Mouse (Mus musculus): ENCODE measurements around the gene Tmem266. TPM values are rescaled to one million over a fixed set of nuclear protein-coding genes. Genes with fewer than 3 reads are reported as not detected.
A peak's percentile ranks its signal among the peaks of the same experiment; 100 is the strongest.

Gene Tmem266
- polyA plus RNA-seq, 1 experiment from 2014 or later: 2.2 TPM

DNA sequence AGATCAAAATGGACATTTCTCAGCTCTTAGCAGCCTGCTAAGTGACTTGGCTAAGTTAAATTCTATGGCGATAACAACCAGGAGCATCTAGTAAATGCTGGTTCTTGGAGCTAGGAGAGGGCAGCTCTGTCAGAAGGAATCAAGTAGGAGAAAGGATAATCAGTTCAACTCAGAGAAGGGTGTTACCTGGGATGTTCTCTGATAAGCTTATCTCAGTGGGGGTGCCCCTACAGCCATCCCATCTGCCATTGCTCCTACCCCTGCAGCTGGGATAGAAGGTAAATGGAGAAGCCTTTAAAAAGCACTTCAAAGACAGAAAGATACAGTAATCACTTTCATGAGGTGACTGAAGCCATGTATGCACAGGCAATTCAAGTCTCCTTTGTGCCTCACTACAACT, 126.2 kb downstream of the Tmem266 start:
- Histone ChIP-seq H3K9ac (no peak overlapping the region), H3K4me2 (replicated peaks) (no peak overlapping the region), H3K36me3 (replicated peaks; ENCODE audit: control insufficient read depth, insufficient read depth) (no peaks in the 10 kb centered on the region), H3K9me3 (ENCODE audit: control insufficient read depth, low read length) (no peaks in the 10 kb centered on the region), H3K4me1 (replicated peaks; ENCODE audit: control insufficient read depth, insufficient read depth, low read length) (no peaks in the 10 kb centered on the region), H3K4me3 (replicated peaks; ENCODE audit: low read length) (no peak overlapping the region), H3K27me3 (ENCODE audit: control insufficient read depth, insufficient read depth, low read length) (no peaks in the 10 kb centered on the region), H3K27ac (no peak overlapping the region)
- no peak for DNase-seq (ENCODE audit: low spot score)
- WGBS: 94% methylated on average over 1 of the region's 1 CpGs
- no peak for ATAC-seq (ENCODE audit: low FRiP score)

DNA sequence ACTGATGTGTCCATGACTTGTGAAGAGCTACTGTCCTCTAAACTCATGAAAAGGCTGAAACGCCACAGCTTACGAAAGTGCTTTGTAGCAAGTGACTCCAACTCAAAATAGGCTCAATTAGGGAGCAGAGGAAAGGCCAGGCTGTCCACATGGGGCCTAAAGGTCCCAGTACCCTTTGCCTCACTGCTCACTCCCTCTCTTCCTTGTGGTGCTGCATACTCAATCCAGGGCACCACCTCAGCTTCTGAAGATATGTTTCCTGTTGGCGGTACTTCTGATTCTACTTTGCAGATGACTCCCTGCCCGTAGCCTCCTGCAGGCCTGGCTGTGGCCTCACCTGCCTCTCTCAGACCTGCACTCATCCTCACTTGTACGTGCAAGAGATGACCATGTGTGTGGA, 126.7 kb downstream of the Tmem266 start:
- Histone ChIP-seq H3K9me3 (ENCODE audit: control insufficient read depth, low read length) (no peaks in the 10 kb centered on the region), H3K4me3 (replicated peaks; ENCODE audit: low read length) (no peak overlapping the region), H3K27me3 (ENCODE audit: control insufficient read depth, insufficient read depth, low read length) (no peaks in the 10 kb centered on the region), H3K27ac (no peak overlapping the region), H3K4me2 (replicated peaks) (no peak overlapping the region), H3K36me3 (replicated peaks; ENCODE audit: control insufficient read depth, insufficient read depth) (no peaks in the 10 kb centered on the region), H3K9ac (no peak overlapping the region), H3K4me1 (replicated peaks; ENCODE audit: control insufficient read depth, insufficient read depth, low read length) (no peaks in the 10 kb centered on the region)
- no peak for ATAC-seq (ENCODE audit: low FRiP score)
- no peak for DNase-seq (ENCODE audit: low spot score)
- WGBS: 89% methylated on average over 5 of the region's 5 CpGs

DNA sequence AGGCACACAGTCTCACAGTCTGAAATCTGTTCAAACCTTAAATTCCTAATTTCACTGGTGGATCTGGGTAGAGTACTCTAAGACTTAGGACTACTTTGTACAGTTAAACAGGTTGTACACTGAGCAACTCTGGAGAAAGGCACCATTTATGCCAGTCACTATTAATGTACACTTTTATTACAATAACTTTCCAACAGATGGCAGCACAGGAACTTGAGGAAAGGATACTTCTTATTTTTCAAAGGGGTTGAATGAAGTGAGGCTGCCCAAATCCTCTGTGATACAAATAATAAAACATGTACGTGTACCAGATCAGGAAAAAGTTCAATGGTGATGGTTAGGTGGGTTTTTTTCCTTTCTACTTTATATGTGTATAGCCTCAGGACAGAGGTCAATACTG, 141.7 kb downstream of the Tmem266 start:
- Histone ChIP-seq H3K9me3 (ENCODE audit: control insufficient read depth, low read length) (no peaks in the 10 kb centered on the region), H3K27ac (no peak overlapping the region), H3K4me1 (replicated peaks; ENCODE audit: control insufficient read depth, insufficient read depth, low read length) (no peaks in the 10 kb centered on the region), H3K27me3 (ENCODE audit: control insufficient read depth, insufficient read depth, low read length) (no peaks in the 10 kb centered on the region), H3K4me2 (replicated peaks) (no peak overlapping the region), H3K4me3 (replicated peaks; ENCODE audit: low read length) (no peak overlapping the region), H3K36me3 (replicated peaks; ENCODE audit: control insufficient read depth, insufficient read depth) (peaks cover 5% of the 10 kb centered on the region; the same call in 1 of the 2 replicates), H3K9ac (no peak overlapping the region)
- DNase-seq (ENCODE audit: low spot score): peak; percentile 61
- no peak for ATAC-seq (ENCODE audit: low FRiP score)
- WGBS: 55% methylated on average over 1 of the region's 1 CpGs

DNA sequence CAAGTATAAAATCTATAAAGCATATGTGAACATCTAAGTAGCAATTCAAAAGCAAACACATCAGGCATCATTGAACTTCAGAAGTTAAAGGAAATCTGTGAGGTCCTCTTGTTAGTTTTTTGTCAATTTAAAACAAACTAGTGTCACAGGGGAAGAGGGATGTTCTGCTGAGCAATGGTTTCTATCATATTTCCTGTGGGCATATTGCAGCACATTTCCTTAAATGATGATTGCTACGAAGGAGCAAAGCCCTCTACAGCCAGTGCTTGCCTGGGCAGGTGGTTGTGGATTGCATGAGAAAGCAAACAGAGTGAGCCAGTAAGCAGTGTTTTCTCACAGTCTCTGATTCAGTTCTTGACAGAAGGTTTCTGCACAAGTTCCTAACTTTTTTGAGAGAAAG, 149.4 kb downstream of the Tmem266 start:
- H3K9me3 ChIP-seq (ENCODE audit: control insufficient read depth, low read length): no peaks in the 10 kb centered on the region
- no peak overlapping the region for H3K4me2 ChIP-seq (replicated peaks)
- no peak overlapping the region for H3K9ac ChIP-seq
- H3K4me3 ChIP-seq (replicated peaks; ENCODE audit: low read length): no peak overlapping the region
- no peaks in the 10 kb centered on the region for H3K4me1 ChIP-seq (replicated peaks; ENCODE audit: control insufficient read depth, insufficient read depth, low read length)
- ATAC-seq (ENCODE audit: low FRiP score) (no peak), DNase-seq (ENCODE audit: low spot score) (no peak)
- H3K27ac ChIP-seq: no peak overlapping the region
- whole genome bisulfite sequencing: 74% methylated on average over 1 of the region's 1 CpGs
- no peaks in the 10 kb centered on the region for H3K36me3 ChIP-seq (replicated peaks; ENCODE audit: control insufficient read depth, insufficient read depth)
- no peaks in the 10 kb centered on the region for H3K27me3 ChIP-seq (ENCODE audit: control insufficient read depth, insufficient read depth, low read length)

DNA sequence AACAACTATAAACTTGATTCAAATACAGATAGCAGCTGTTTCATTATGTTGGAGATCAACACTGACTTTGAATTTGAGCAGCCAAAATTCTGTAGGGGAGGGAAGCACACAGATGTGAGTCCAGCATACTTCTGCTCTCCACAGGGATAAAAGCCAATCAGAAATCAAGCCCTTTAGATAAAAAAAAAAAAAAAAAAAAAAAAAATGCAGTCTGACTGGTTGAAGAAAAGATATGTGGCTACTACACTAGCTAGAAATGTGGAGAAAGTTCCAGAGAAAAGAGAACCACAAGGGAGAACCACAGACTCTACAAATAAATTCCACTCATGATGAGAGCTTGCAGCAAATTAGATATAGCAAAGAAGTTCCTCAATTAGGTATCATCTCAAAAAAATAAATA, 152.0 kb downstream of the Tmem266 start:
- DNase-seq (ENCODE audit: low spot score) (no peak), ATAC-seq (ENCODE audit: low FRiP score) (no peak)
- Histone ChIP-seq H3K4me2 (replicated peaks) (no peak overlapping the region), H3K9ac (no peak overlapping the region), H3K27ac (no peak overlapping the region), H3K9me3 (ENCODE audit: control insufficient read depth, low read length) (no peaks in the 10 kb centered on the region), H3K36me3 (replicated peaks; ENCODE audit: control insufficient read depth, insufficient read depth) (peaks cover 3% of the 10 kb centered on the region; the same call in 1 of the 2 replicates), H3K4me3 (replicated peaks; ENCODE audit: low read length) (no peak overlapping the region), H3K4me1 (replicated peaks; ENCODE audit: control insufficient read depth, insufficient read depth, low read length) (no peaks in the 10 kb centered on the region), H3K27me3 (ENCODE audit: control insufficient read depth, insufficient read depth, low read length) (no peaks in the 10 kb centered on the region)

DNA sequence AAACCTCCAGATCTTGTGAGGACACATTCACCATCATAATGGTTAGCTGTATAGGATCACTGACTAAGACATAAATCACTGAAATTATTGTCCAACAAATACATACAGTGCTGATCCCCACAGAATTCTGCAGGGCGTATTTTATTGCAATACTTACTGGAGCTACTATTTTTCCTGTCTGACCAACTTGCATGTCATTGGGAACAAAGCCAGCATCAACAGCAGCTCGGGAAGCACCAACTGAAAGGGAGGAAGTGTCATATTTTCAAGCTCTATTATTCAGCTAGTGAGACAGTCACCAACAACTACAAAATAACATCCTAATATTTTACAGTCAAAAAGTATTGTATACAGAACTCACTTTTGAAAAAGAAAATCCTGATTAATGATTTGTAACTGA, 155.4 kb downstream of the Tmem266 start:
- Histone ChIP-seq H3K27ac (no peak overlapping the region), H3K4me2 (replicated peaks) (no peak overlapping the region), H3K9me3 (ENCODE audit: control insufficient read depth, low read length) (no peaks in the 10 kb centered on the region), H3K4me1 (replicated peaks; ENCODE audit: control insufficient read depth, insufficient read depth, low read length) (no peaks in the 10 kb centered on the region), H3K27me3 (ENCODE audit: control insufficient read depth, insufficient read depth, low read length) (no peaks in the 10 kb centered on the region), H3K9ac (no peak overlapping the region), H3K36me3 (replicated peaks; ENCODE audit: control insufficient read depth, insufficient read depth) (peaks cover 18% of the 10 kb centered on the region; the same call in 1 of the 2 replicates), H3K4me3 (replicated peaks; ENCODE audit: low read length) (no peak overlapping the region)
- no peak for DNase-seq (ENCODE audit: low spot score)
- 58% methylated on average over 2 of the region's 2 CpGs for WGBS
- ATAC-seq (ENCODE audit: low FRiP score): no peak

Other genes with a start within 250 kb of the Tmem266 start
- gene Ube2q2, start 178.1 kb upstream of the Tmem266 start, polyA plus RNA-seq (2014; fragmentation: Nextera tagmentation; extraction: Ambion mirVana): 49.8 and 52.2 TPM in 2 replicates
- 79.1 and 85.8 TPM in 2 replicates for gene Fbxo22, start 118.0 kb upstream of the Tmem266 start, polyA plus RNA-seq (2014; fragmentation: Nextera tagmentation; extraction: Ambion mirVana)
- 1.7 and 1.8 TPM in 2 replicates for gene Nrg4, start 69 bp upstream of the Tmem266 start, polyA plus RNA-seq (2014; fragmentation: Nextera tagmentation; extraction: Ambion mirVana)
- 94.5 and 99.0 TPM in 2 replicates for gene Etfa, start 185.3 kb downstream of the Tmem266 start, polyA plus RNA-seq (2014; fragmentation: Nextera tagmentation; extraction: Ambion mirVana)
- 1.9 and 3.0 TPM in 2 replicates for gene Isl2, start 211.8 kb downstream of the Tmem266 start, polyA plus RNA-seq (2014; fragmentation: Nextera tagmentation; extraction: Ambion mirVana)

Data from hindbrain, embryonic 14.5 days (tissue).